Mouse (Mus musculus): ENCODE data around the gene Cdkal1.

GRCm38 (mm10) chr13:29208749-29209148 lies 646.7 kb downstream of the Cdkal1 start:
- TF ChIP-seq CTCF (conservative IDR thresholded peaks at IDR 0.05 in 1 of 2, IDR thresholded peaks at IDR 0.05 in 1 of 2; ENCODE audit: low read depth in 2 of 2, low read length in 2 of 2), result no peak
- TF ChIP-seq ZKSCAN1 (IDR thresholded peaks at IDR 0.05; ENCODE audit: borderline replicate concordance, low read depth, low read length), result no peak
- TF ChIP-seq POLR2A (IDR thresholded peaks at IDR 0.05; ENCODE audit: low read depth, low read length), result no peak
- no peak for TF ChIP-seq MAX (IDR thresholded peaks at IDR 0.05; ENCODE audit: low read length)
- no peak for TF ChIP-seq CHD2 (IDR thresholded peaks at IDR 0.05; ENCODE audit: low read length)
- no peak for TF ChIP-seq EP300 (IDR thresholded peaks at IDR 0.05; ENCODE audit: low read length)
- no peak for TF ChIP-seq SMC3 (IDR thresholded peaks at IDR 0.05; ENCODE audit: low read depth, low read length)
